22 mouse cellular contexts compared by ENCODE assay signal in the genomic region with DNA sequence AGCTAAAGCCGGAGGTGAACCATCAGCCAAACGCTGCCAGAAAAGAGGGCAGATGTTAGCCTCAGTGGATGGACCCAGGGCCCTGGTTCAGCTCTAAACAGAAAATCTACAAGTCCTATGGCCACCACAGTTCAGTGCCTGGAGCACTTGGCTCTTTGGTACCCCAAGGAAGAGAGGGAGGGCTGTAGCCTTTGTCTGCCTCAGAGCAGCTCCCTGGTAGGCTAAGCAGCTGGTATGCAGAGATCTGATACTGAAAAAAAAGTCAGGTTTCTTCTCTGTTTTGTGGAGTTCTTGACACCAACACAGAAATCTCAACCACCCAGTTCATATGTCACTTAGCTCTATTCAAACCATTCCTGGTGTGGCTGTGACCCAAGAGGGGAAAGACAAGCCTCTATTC. TPM values are rescaled to one million over a fixed set of nuclear protein-coding genes. Genes with fewer than 3 reads are reported as not detected.
A peak's percentile ranks its signal among the peaks of the same experiment; 100 is the strongest.
DNase-seq lines count a peak whose midpoint lies in the region; ATAC-seq and TF ChIP-seq lines count a peak whose summit lies in the region.
"Had no signal": no experiment of that assay in that cellular context is flagged by ENCODE, and none has a peak within 500 bp of the region (broad histone marks: within the 10 kb centered on the region; RNA-seq: fewer than 3 reads in every experiment).

No protein-coding gene starts in this region.

- H3K9ac ChIP-seq in hindbrain, postnatal 0 days (replicated peaks; ENCODE audit: low read length): peak overlapping the region; percentile 33; the same call in 1 of the 2 replicates
- no peak overlapping the region for H3K9ac ChIP-seq in hindbrain, embryonic 12.5 days
- H3K9ac ChIP-seq: embryonic facial prominence, embryonic 12.5 days; hindbrain, embryonic 13.5 days; intestine, embryonic 15.5 days had no signal

- H3K4me1 ChIP-seq in hindbrain, postnatal 0 days (ENCODE audit: insufficient read depth, low read length): 0 out of 2 replicates have a peak, but pooled peaks cover 4% of the 10 kb centered on the region
- peaks cover 8% of the 10 kb centered on the region for H3K4me1 ChIP-seq in hindbrain, embryonic 12.5 days
- H3K4me1 ChIP-seq in megakaryocyte, embryonic 14.5 days: peaks cover 100% of the 10 kb centered on the region

- H3K36me3 ChIP-seq in hindbrain, postnatal 0 days (ENCODE audit: insufficient read depth, low read length): 0 out of 2 replicates have a peak, but pooled peaks cover 4% of the 10 kb centered on the region
- peaks cover 7% of the 10 kb centered on the region for H3K36me3 ChIP-seq in hindbrain, embryonic 12.5 days
- peaks cover 36% of the 10 kb centered on the region for H3K36me3 ChIP-seq in megakaryocyte, embryonic 14.5 days (replicated peaks; ENCODE audit: low read length)
- H3K36me3 ChIP-seq in macrophage (ENCODE audit: inconsistent target): no peaks in the 10 kb centered on the region
- H3K36me3 ChIP-seq: intestine, embryonic 15.5 days had no signal

- no peak overlapping the region for H3K4me3 ChIP-seq in gastrocnemius, adult 2 months
- no peak overlapping the region for H3K4me3 ChIP-seq in hindbrain, postnatal 0 days (ENCODE audit: low read length)
- H3K4me3 ChIP-seq in hindbrain, embryonic 12.5 days: no peak overlapping the region
- peak overlapping the region; percentile 38 for H3K4me3 ChIP-seq in megakaryocyte, embryonic 14.5 days (replicated peaks)
- no peak overlapping the region for H3K4me3 ChIP-seq in macrophage (ENCODE audit: inconsistent target)
- H3K4me3 ChIP-seq: embryonic facial prominence, embryonic 12.5 days; erythroblast, embryonic 14.5 days; heart, embryonic 12.5 days; hindbrain, embryonic 13.5 days; intestine, embryonic 15.5 days had no signal

- H3K79me2 ChIP-seq in macrophage (ENCODE audit: inconsistent target): peaks cover 83% of the 10 kb centered on the region

- ATAC-seq in hindbrain, postnatal 0 days: no peak
- no peak for ATAC-seq in hindbrain, embryonic 12.5 days (ENCODE audit: low FRiP score)
- no peak for ATAC-seq in megakaryocyte, adult 5-6 weeks (ENCODE audit: poor library complexity, severe bottlenecking)
- ATAC-seq: forebrain, embryonic 16.5 days; intestine, embryonic 15.5 days had no signal

- H3K9me3 ChIP-seq in hindbrain, postnatal 0 days (ENCODE audit: low read length): no peaks in the 10 kb centered on the region
- H3K9me3 ChIP-seq in hindbrain, embryonic 12.5 days (replicated peaks): no peaks in the 10 kb centered on the region
- no peaks in the 10 kb centered on the region for H3K9me3 ChIP-seq in megakaryocyte, embryonic 14.5 days
- H3K9me3 ChIP-seq: embryonic facial prominence, embryonic 12.5 days; heart, embryonic 12.5 days; hindbrain, embryonic 13.5 days; intestine, embryonic 15.5 days had no signal

- H3K4me2 ChIP-seq in hindbrain, postnatal 0 days (ENCODE audit: low read depth, low read length): no peak overlapping the region
- H3K4me2 ChIP-seq in hindbrain, embryonic 12.5 days (replicated peaks): no peak overlapping the region
- H3K4me2 ChIP-seq: embryonic facial prominence, embryonic 12.5 days; heart, embryonic 12.5 days; hindbrain, embryonic 13.5 days; intestine, embryonic 15.5 days had no signal

- 94% methylated on average over 2 of the region's 2 CpGs for WGBS in hindbrain, postnatal 0 days
- WGBS in hindbrain, embryonic 12.5 days: 89% methylated on average over 2 of the region's 2 CpGs
- WGBS in macrophage (ENCODE audit: missing documents): 100% methylated on average over 2 of the region's 2 CpGs

- H3K27me3 ChIP-seq in hindbrain, postnatal 0 days (ENCODE audit: insufficient read depth, low read length): no peaks in the 10 kb centered on the region
- no peaks in the 10 kb centered on the region for H3K27me3 ChIP-seq in hindbrain, embryonic 12.5 days
- H3K27me3 ChIP-seq in megakaryocyte, embryonic 14.5 days (replicated peaks): no peaks in the 10 kb centered on the region
- H3K27me3 ChIP-seq: CH12.LX; embryonic facial prominence, embryonic 12.5 days; heart, embryonic 12.5 days; hindbrain, embryonic 13.5 days; intestine, embryonic 15.5 days had no signal

- H3K27ac ChIP-seq in gastrocnemius, adult 2 months: peak overlapping the region; percentile 62; the same call in 1 of the 2 replicates
- H3K27ac ChIP-seq in hindbrain, postnatal 0 days: no peak overlapping the region
- no peak overlapping the region for H3K27ac ChIP-seq in hindbrain, embryonic 12.5 days
- peak overlapping the region; percentile 15; the same call in 1 of the 2 replicates for H3K27ac ChIP-seq in macrophage
- H3K27ac ChIP-seq: embryonic facial prominence, embryonic 12.5 days; hindbrain, embryonic 13.5 days; intestine, embryonic 15.5 days had no signal

- peak; percentile 2 for DNase-seq in gastrocnemius, adult 2 months
- DNase-seq in gastrocnemius, adult 18-20 months (ENCODE audit: low spot score): no peak
- DNase-seq in hindbrain, postnatal 0 days (ENCODE audit: low spot score): no peak
- DNase-seq in right cerebral cortex, postnatal 4 days: no peak
- DNase-seq: adrenal gland, adult 8-10 months; adrenal gland, postnatal 36 days; cerebellum, adult 2 months; cerebellum, postnatal 10 days; embryo, embryonic 11 days; gastrocnemius, postnatal 25 days; kidney, adult 18-20 months had no signal

- intact Hi-C loops in gastrocnemius, adult 2 months (cut with DNase I): no loop called here

- no peak for TF ChIP-seq CTCF in gastrocnemius, adult 2 months (IDR thresholded peaks at IDR 0.05)
- no peak for TF ChIP-seq CTCF in hindbrain, postnatal 0 days (IDR thresholded peaks at IDR 0.05; ENCODE audit: low read depth)

RNA-seq across cellular contexts. Expression of a gene that starts 16.0 kb away (rescaled TPM):
- total RNA-seq in gastrocnemius, adult 2 months (2021): 100 to 1,000 TPM; 147 to 160 TPM
- total RNA-seq in gastrocnemius, adult 18-20 months (2021): 100 to 1,000 TPM; 141 to 168 TPM
- 45.6 and 51.2 TPM in 2 replicates for total RNA-seq in hindbrain, postnatal 0 days (2014; rRNA removed)
- 8.3 and 8.6 TPM in 2 replicates for polyA plus RNA-seq in hindbrain, postnatal 0 days (2015; fragmentation: Nextera tagmentation; extraction: Ambion mirVana)
- polyA plus RNA-seq in hindbrain, embryonic 12.5 days (2016; fragmentation: Nextera tagmentation; extraction: Ambion mirVana): 5.1 and 6.1 TPM in 2 replicates
- polyA plus RNA-seq in megakaryocyte, embryonic 14.5 days (2012; ENCODE audit: insufficient read depth, low replicate concordance): 170 and 237 TPM in 2 replicates
- total RNA-seq in megakaryocyte, adult 5-6 weeks (2015): 26.2 and 28.9 TPM in 2 replicates
- 14.4 and 16.9 TPM in 2 replicates for total RNA-seq in megakaryocyte, adult 5-6 weeks (2017)
- total RNA-seq in macrophage (2018; cell fraction: chromatin; rRNA removed): 100 to 1,000 TPM in 17 of 26 experiments, 10 to 100 TPM in 9; 75.1 to 195 (median 117) TPM
- 10 to 100 TPM; 21.3 to 44.4 (median 32.3) TPM for total RNA-seq in macrophage (2018; cell fraction: cytosol; rRNA removed)
- total RNA-seq in macrophage (2018; cell fraction: nucleus; rRNA removed): 100 to 1,000 TPM in 5 of 26 experiments, 10 to 100 TPM in 21; 40.5 to 130 (median 63.7) TPM
- polyA plus RNA-seq in macrophage (2018): 21.7 to 32.3 TPM (median 29.4 TPM) in 3 replicates

Comparison
In these comparisons a context has a peak if more than half of its experiments do, and no peak if none do; other contexts are left out.
1. H3K27ac ChIP-seq: peak in gastrocnemius, adult 2 months (single experiment) and macrophage (single experiment); none in hindbrain, postnatal 0 days (single experiment) and hindbrain, embryonic 12.5 days (single experiment).